Mouse (Mus musculus) heart, embryonic 14.5 days (tissue): ENCODE data around the gene Dnase1l2. TPM values are rescaled to one million over a fixed set of nuclear protein-coding genes. Genes with fewer than 3 reads are reported as not detected.
A peak's percentile ranks its signal among the peaks of the same experiment; 100 is the strongest.

Experiments
- ATAC-seq: fragments of 200-750 bp; cut with Nextera tagmentation; 2 replicates; pipeline ENCODE4 v1.8.0; 2017; ENCODE audit warnings: low read depth, moderate TSS enrichment; ENCODE audit not compliant: insufficient number of reproducible peaks, insufficient read depth, low FRiP score
- H3K27ac ChIP-seq, 2 experiments: fragments of 200-500 bp in 1 of 2; fragments of 300-500 bp in 1 of 2; sonication (generic) in 1 of 2; replicated peaks in 1 of 2; 2 replicates each; pipeline ENCODE4 v1.5.1; 2012 to 2014; ENCODE audit warnings: low read depth in 2 of 2, low read length in 2 of 2, control low read depth in 1 of 2, mild to moderate bottlenecking in 1 of 2, mixed read lengths in 1 of 2; ENCODE audit not compliant: control insufficient read depth in 1 of 2, insufficient read depth in 1 of 2
- H3K27me3 ChIP-seq: fragments of 300-500 bp; sonication (generic); 2 replicates; pipeline ENCODE4 v1.6.1; 2014; ENCODE audit warnings: mild to moderate bottlenecking, low read length, control low read depth; ENCODE audit not compliant: control insufficient read depth, insufficient read depth
- H3K36me3 ChIP-seq: fragments of 300-500 bp; sonication (generic); 2 replicates; pipeline ENCODE4 v1.6.1; 2014; ENCODE audit warnings: mild to moderate bottlenecking, control low read depth, low read length, mixed read lengths; ENCODE audit not compliant: control insufficient read depth, insufficient read depth
- H3K4me1 ChIP-seq, 2 experiments: fragments of 200-500 bp in 1 of 2; fragments of 300-500 bp in 1 of 2; sonication (generic) in 1 of 2; 2 replicates each; pipeline ENCODE4 v1.6.1; 2012 to 2014; ENCODE audit warnings: low read length in 2 of 2, control low read depth in 1 of 2, mixed read lengths in 1 of 2; ENCODE audit not compliant: control insufficient read depth in 2 of 2, insufficient read depth in 2 of 2
- H3K4me2 ChIP-seq: fragments of 300-500 bp; sonication (generic); 2 replicates; pipeline ENCODE4 v1.6.1; 2014; ENCODE audit warnings: mild to moderate bottlenecking, low read length
- H3K4me3 ChIP-seq, 2 experiments: fragments of 200-500 bp in 1 of 2; fragments of 300-500 bp in 1 of 2; sonication (generic) in 1 of 2; 2 replicates each; pipeline ENCODE4 v1.5.1; 2012 to 2014; ENCODE audit warnings: low read length in 2 of 2, mild to moderate bottlenecking in 2 of 2, control low read depth in 1 of 2, low read depth in 1 of 2, moderate library complexity in 1 of 2; ENCODE audit not compliant: control insufficient read depth in 1 of 2, insufficient read depth in 1 of 2
- H3K9ac ChIP-seq: fragments of 300-500 bp; sonication (generic); 2 replicates; pipeline ENCODE4 v1.6.1; 2014; ENCODE audit warnings: mild to moderate bottlenecking, low read length
- H3K9me3 ChIP-seq: fragments of 300-500 bp; sonication (generic); 2 replicates; pipeline ENCODE4 v1.6.1; 2016; ENCODE audit warnings: low read length, control low read depth; ENCODE audit not compliant: control insufficient read depth
- WGBS: fragments of 180-500 bp; shearing (Covaris S2); extraction: QIAGEN DNeasy Blood & Tissue Kit; methylation state at CpG from one replicate; pipeline ENCODE4 v1.1.7; 2014; 5-methylcytosine and 5-hydroxymethylcytosine counted together
- polyA plus RNA-seq: library from polyadenylated mRNA; unstranded; fragments of >200 nt; fragmentation: Nextera tagmentation; extraction: Ambion mirVana; gene quantifications from 2 replicates; pipeline ENCODE4 v1.2.1, GENCODE M21; 2014

Gene Dnase1l2
- polyA plus RNA-seq = 1.5 and 2.4 TPM in 2 replicates

- H3K36me3 ChIP-seq = peaks cover 85% of the 10 kb centered on the region
- WGBS = 75% methylated on average over 7 of the region's 7 CpGs
- no peak within 1 kb of the TSS for H3K4me3 ChIP-seq
- ATAC-seq = no peak
- no peak within 1 kb of the TSS for H3K4me2 ChIP-seq
- H3K27ac ChIP-seq = no peak within 1 kb of the TSS
- H3K27me3 ChIP-seq = no peaks in the 10 kb centered on the region
- no peaks in the 10 kb centered on the region for H3K4me1 ChIP-seq
- no peaks in the 10 kb centered on the region for H3K9me3 ChIP-seq
- no peak within 1 kb of the TSS for H3K9ac ChIP-seq
Observed at GRCm38 (mm10) chr17:24442632-24443155, at the start of gene Dnase1l2. Gene Dnase1l2, minus strand, starts transcription at chr17:24443105.

GRCm38 (mm10) chr17:24490399-24490798, 47.5 kb upstream of the Dnase1l2 start:
- Histone ChIP-seq H3K4me2 (no peak overlapping the region), H3K27ac (no peak overlapping the region), H3K4me3 (no peak overlapping the region), H3K9me3 (no peaks in the 10 kb centered on the region), H3K36me3 (no peaks in the 10 kb centered on the region), H3K27me3 (peaks cover 41% of the 10 kb centered on the region), H3K9ac (no peak overlapping the region), H3K4me1 (peaks cover 4 to 14% of the 10 kb centered on the region in 2 experiments; a peak in 3 of 4 replicates)
- ATAC-seq = no peak
- 86% methylated on average over 4 of the region's 4 CpGs for WGBS

- no peak overlapping the region for H3K27ac ChIP-seq
- H3K9me3 ChIP-seq = no peaks in the 10 kb centered on the region
- no peak for ATAC-seq
- H3K27me3 ChIP-seq = peaks cover 41% of the 10 kb centered on the region
- peak overlapping the region; percentile 71 for H3K9ac ChIP-seq
- peak overlapping the region; percentile 98 for H3K4me2 ChIP-seq
- peak overlapping the region; percentile 52 to 55 for H3K4me3 ChIP-seq
- no peaks in the 10 kb centered on the region for H3K36me3 ChIP-seq
- H3K4me1 ChIP-seq = peaks cover 7 to 17% of the 10 kb centered on the region in 2 experiments; a peak in 3 of 4 replicates
- 25% methylated on average over 19 of the region's 19 CpGs for WGBS
Observed at GRCm38 (mm10) chr17:24489265-24490030, 46.5 kb upstream of the Dnase1l2 start.

- Histone ChIP-seq H3K27ac (no peak overlapping the region), H3K36me3 (no peaks in the 10 kb centered on the region), H3K9me3 (no peaks in the 10 kb centered on the region), H3K9ac (peak overlapping the region; percentile 71), H3K27me3 (peaks cover 41% of the 10 kb centered on the region), H3K4me3 (peak overlapping the region; percentile 52 to 55), H3K4me2 (peak overlapping the region; percentile 98), H3K4me1 (peaks cover 7 to 17% of the 10 kb centered on the region in 2 experiments; a peak in 3 of 4 replicates)
- no peak; the same call in 1 of the 2 replicates for ATAC-seq
- under 1% methylated on average over 57 of the region's 81 CpGs for WGBS
Observed at GRCm38 (mm10) chr17:24488662-24489264, 45.9 kb upstream of the Dnase1l2 start.

- Histone ChIP-seq H3K4me3 (peak within 1 kb of the TSS; percentile 52 to 55), H3K27ac (no peak within 1 kb of the TSS), H3K36me3 (no peaks in the 10 kb centered on the region), H3K9me3 (no peaks in the 10 kb centered on the region), H3K4me1 (peaks cover 7 to 17% of the 10 kb centered on the region in 2 experiments; a peak in 3 of 4 replicates), H3K4me2 (peak within 1 kb of the TSS; percentile 98), H3K9ac (peak within 1 kb of the TSS; percentile 71), H3K27me3 (peaks cover 41% of the 10 kb centered on the region)
- WGBS = under 1% methylated on average over 45 of the region's 45 CpGs
- peak; percentile 44; the same call in 1 of the 2 replicates for ATAC-seq
Observed at GRCm38 (mm10) chr17:24488186-24488661, 45.3 kb upstream of the Dnase1l2 start, which contains the start of gene Caskin1. Gene Caskin1, plus strand, starts transcription at chr17:24488601.

GRCm38 (mm10) chr17:24485090-24485860, 42.4 kb upstream of the Dnase1l2 start:
- Histone ChIP-seq H3K4me2 (no peak overlapping the region), H3K9ac (no peak overlapping the region), H3K27ac (no peak overlapping the region)

GRCm38 (mm10) chr17:24483495-24483894, 40.6 kb upstream of the Dnase1l2 start:
- ATAC-seq = no peak
- WGBS = 86% methylated on average over 3 of the region's 3 CpGs
- Histone ChIP-seq H3K4me1 (peaks cover 7 to 12% of the 10 kb centered on the region in 2 experiments; a peak in 3 of 4 replicates), H3K27ac (no peak overlapping the region), H3K36me3 (no peaks in the 10 kb centered on the region), H3K9me3 (no peaks in the 10 kb centered on the region), H3K9ac (no peak overlapping the region), H3K4me2 (no peak overlapping the region), H3K27me3 (peaks cover 17% of the 10 kb centered on the region), H3K4me3 (no peak overlapping the region)

More at GRCm38 (mm10) chr17:24485090-24485860, 42.4 kb upstream of the Dnase1l2 start:
- Histone ChIP-seq H3K9me3 (no peaks in the 10 kb centered on the region), H3K4me1 (peaks cover 7 to 17% of the 10 kb centered on the region in 2 experiments; a peak in 3 of 4 replicates), H3K27me3 (peaks cover 32% of the 10 kb centered on the region), H3K36me3 (no peaks in the 10 kb centered on the region), H3K4me3 (no peak overlapping the region)
- 38% methylated on average over 11 of the region's 11 CpGs for WGBS
- no peak for ATAC-seq
